Mouse (Mus musculus) NIH3T3 (cell line): ENCODE results near the gene Scmh1.
A peak's percentile ranks its signal among the peaks of the same experiment; 100 is the strongest.

Source experiments
- DNase-seq: peaks from one replicate; pipeline ENCODE4 v3.0.0-alpha.2; 2012; ENCODE audit warnings: low read depth

Scmh1 gene

DNA sequence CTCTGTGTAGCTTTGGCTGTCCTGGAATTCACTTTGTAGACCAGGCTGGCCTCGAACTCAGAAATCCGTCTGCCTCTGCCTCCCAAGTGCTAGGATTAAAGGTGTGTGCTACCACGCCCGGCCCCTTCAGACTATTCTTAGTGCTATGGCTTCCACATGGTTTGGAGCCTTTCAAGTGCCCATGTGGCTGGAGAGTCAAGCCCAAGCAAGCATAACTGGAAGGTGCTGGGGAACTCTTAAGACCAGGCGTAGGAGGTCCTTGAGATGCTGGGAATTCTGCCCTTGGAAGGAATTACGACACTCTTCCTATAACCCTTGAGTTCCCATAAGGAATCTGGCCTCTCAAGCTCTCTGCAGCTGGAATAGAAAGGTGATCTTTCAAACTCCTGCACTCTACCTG is 151.5 kb downstream of the Scmh1 start:
- no peak for DNase-seq

DNA sequence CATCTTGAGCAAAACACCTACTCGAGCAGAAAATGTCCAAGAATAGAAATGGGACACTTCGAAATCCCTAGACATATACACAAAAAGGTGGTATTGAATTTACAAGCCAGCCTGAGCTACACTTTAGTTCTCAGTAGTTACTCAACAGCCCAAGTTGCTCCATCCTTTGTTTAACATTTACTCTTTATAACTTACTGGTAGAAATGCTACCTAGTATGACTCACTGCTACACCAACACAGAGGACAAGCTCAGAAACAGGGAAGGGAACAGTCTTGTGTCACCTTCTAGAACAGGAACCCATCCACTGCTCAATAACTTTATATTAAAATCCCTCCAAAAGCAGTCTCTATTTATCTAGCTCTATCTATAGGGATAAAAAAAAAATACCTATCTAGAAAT is 160.6 kb downstream of the Scmh1 start:
- DNase-seq: no peak

DNA sequence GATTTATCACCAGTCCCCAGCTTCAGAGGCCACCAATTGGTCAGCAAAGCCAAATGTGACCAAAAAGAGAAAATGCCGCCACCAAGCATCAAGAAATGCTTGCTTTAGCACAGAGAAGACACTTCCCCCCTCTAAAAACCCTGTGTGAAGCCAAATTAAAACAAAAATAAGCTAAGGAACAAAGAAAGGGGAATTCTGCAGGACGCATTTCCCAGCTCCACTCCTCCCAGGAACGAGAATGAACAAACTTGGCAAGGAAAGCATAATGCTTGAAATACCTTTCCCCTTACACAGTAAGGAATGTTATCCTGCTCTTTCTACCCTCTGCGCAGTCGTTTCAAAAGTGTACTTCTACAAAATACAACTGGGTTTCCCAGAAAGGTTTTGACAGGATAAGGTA is 162.9 kb downstream of the Scmh1 start:
- DNase-seq: peak; percentile 80

DNA sequence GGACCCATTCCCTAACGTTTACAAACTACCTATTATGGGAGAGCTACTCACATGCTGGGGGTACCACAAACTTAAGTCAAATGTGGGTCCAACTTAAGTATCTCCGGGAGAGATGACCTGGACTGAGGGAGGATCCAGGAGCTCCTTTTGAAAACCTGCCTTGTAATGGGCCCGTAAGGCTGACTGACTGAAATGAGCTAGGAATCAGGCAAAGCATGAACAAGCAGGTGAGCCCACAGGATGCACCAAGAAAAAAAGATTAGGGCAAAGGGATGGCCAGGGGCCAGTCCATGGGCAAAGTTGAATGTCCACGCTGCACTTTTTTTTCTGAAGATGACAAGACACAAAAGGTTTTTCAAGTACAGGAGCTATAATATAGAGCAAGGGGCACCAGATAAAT is 163.9 kb downstream of the Scmh1 start:
- peak; percentile 29 for DNase-seq

DNA sequence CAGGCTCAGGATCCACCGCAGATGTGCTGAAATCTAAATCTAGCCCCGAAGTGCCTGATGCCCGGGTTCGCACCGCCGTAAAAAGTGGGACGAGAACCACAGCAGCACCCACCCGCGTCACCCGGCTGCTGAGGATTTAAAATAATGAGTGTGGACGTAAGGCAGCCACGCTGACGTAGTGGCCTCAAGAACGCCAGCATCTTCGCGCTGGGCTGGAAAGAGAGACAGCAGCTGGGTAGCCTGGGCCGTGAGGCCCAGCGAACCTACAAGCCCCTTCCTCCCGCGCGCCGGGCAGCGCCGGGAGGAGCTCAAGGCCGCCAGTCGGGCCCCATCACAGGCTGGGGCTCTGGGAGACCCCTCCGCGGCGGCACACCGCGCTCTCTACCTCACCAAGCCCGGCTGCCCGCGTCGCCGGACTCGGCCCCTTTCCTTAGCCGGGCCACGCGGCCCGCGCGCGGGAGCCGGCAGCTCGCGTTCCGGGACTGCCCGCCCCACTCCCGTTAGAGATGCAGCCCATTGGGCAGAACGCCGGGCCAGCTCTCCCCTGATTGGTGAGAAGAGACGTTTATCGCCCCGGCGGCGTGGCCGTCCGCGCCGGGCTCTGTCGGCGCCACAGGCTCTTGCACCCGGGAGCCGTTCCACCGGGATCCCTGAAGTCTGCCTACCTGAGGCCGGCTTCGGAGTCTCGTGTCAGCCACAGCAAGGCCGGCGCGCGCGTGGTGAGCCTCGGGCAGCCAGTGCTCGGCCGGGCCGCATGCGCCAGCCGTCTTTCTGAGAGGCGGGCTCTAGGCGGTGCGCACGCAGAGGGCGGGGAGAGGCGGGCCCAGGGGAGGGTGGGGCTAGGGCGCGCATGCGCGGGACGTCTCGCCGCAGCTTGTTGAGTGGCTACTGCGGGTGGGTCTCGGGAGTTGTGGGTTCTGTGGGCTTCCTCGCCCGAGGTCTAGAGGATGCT is 164.7 kb downstream of the Scmh1 start, which contains the start of gene Ctps:
Gene Ctps (minus strand): TSS at position 791 of the 952 bp plus-strand sequence.
- DNase-seq: peak; percentile 98

DNA sequence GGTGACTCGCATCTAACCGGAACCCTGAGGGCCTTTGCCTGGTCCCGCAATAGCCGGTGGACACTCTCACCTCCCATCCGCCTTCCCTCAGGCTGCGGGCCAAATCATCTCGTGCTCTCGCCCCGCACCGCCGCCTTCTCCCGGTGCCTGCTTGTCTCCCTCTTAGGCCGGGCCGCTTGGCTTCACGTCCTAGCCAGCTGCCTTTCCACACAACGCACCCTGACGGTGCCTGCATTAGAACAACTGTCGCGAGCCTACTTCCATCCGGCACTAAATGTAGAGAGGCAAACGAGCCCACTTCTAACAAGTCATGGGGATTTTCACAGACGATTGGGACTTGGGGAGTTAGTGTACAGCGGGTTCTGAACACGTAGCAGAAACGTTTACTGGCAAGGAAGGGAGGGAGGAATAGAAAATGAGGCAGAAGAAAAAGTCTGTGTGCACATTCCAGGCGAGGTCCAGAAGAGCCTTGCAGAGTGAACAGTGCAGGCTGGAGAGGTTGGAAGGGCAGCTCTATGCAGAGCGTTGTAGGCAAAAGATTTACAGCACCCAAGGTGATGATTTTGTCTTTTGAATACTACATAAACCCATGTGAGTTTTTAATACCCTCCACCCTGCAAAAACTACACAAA is 165.5 kb downstream of the Scmh1 start:
- DNase-seq: peak; percentile 73

DNA sequence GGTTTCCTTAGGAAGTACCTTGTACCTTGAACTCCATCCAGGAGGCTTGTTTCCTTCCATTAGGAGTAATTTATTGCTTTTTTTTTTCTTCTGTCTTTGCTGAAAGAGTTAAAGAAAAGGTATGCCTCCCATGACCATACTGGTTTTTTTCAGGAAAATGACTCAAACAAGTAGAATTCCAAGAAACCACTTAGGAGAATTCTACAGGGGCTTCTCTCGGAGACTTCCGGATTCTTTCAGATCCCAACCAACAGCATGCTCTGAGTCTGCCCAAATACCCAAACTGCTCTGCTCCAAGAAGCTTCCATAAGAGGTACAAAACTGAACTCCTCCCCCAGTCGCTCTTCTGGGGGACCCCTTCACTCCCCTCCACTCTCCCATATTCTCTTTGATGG is 166.0 kb downstream of the Scmh1 start:
- peak; percentile 90 for DNase-seq

DNA sequence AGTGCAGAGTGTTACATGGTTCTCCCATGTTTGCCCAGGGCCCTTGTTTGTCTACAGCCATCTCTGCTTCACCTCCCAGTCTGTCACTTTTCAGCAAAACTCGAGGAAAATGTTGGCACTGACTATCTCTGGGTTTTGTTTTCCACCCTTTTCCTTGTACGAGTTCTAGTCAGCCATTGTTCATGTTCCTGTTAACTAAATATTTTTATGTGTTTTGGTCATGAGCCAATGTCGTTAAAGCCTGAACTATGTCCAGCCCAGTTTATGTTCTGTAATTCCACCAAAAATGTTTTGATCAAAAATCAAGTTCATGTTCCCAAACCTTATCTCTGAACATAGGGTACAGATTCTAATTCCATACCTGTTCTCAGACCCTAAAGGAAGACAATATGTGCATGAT is 166.6 kb downstream of the Scmh1 start:
- no peak for DNase-seq
